ENCODE assay signal across 15 mouse cellular contexts in genomic region chr4:116894200-116895080, GRCm38 (mm10). TPM values are rescaled to one million over a fixed set of nuclear protein-coding genes. Genes with fewer than 3 reads are reported as not detected.
DNase-seq lines count a peak whose midpoint lies in the region; ATAC-seq and TF ChIP-seq lines count a peak whose summit lies in the region.
"Had no signal": no experiment of that assay in that cellular context is flagged by ENCODE, and none has a peak within 500 bp of the region (broad histone marks: within the 10 kb centered on the region; RNA-seq: fewer than 3 reads in every experiment).

No protein-coding gene starts in this region.

- H3K4me3 ChIP-seq in forebrain, embryonic 14.5 days (ENCODE audit: low read depth, low read length) = no peak overlapping the region
- no peak overlapping the region for H3K4me3 ChIP-seq in forebrain, embryonic 10.5 days
- no peak overlapping the region for H3K4me3 ChIP-seq in lung, embryonic 15.5 days
- no peak overlapping the region for H3K4me3 ChIP-seq in lung, postnatal 0 days (ENCODE audit: low read depth, low read length)
- H3K4me3 ChIP-seq: forebrain, embryonic 13.5 days; gastrocnemius, adult 2 months; heart, embryonic 10.5 days; midbrain, embryonic 13.5 days had no signal

- WGBS in forebrain, embryonic 14.5 days = 57% methylated on average over 4 of the region's 4 CpGs
- 91% methylated on average over 4 of the region's 4 CpGs for WGBS in forebrain, embryonic 10.5 days
- WGBS in lung, embryonic 15.5 days = 32% methylated on average over 4 of the region's 4 CpGs
- 27% methylated on average over 4 of the region's 4 CpGs for WGBS in lung, postnatal 0 days

- peaks cover 13% of the 10 kb centered on the region; the same call in 1 of the 2 replicates for H3K4me1 ChIP-seq in forebrain, embryonic 14.5 days (ENCODE audit: control insufficient read depth, insufficient read depth, low read length)
- H3K4me1 ChIP-seq in forebrain, embryonic 10.5 days = peaks cover 7% of the 10 kb centered on the region
- H3K4me1 ChIP-seq in lung, embryonic 15.5 days = no peaks in the 10 kb centered on the region; the same call in 1 of the 2 replicates
- H3K4me1 ChIP-seq in lung, postnatal 0 days (ENCODE audit: insufficient read depth, low read depth, low read length) = 0 out of 2 replicates have a peak, but pooled peaks cover 3% of the 10 kb centered on the region

- no peak overlapping the region for H3K27ac ChIP-seq in forebrain, embryonic 14.5 days (ENCODE audit: low read depth, low read length)
- H3K27ac ChIP-seq in forebrain, embryonic 10.5 days = no peak overlapping the region
- no peak overlapping the region for H3K27ac ChIP-seq in lung, embryonic 15.5 days
- no peak overlapping the region for H3K27ac ChIP-seq in lung, postnatal 0 days (ENCODE audit: low read length)
- H3K27ac ChIP-seq: forebrain, embryonic 13.5 days; gastrocnemius, adult 2 months; heart, embryonic 10.5 days; midbrain, embryonic 13.5 days had no signal

- no peaks in the 10 kb centered on the region for H3K9me3 ChIP-seq in forebrain, embryonic 14.5 days (replicated peaks; ENCODE audit: control insufficient read depth, low read length)
- H3K9me3 ChIP-seq in forebrain, embryonic 10.5 days = no peaks in the 10 kb centered on the region
- no peaks in the 10 kb centered on the region for H3K9me3 ChIP-seq in lung, embryonic 15.5 days
- H3K9me3 ChIP-seq in lung, postnatal 0 days (ENCODE audit: low read length) = no peaks in the 10 kb centered on the region
- H3K9me3 ChIP-seq: forebrain, embryonic 13.5 days; heart, embryonic 10.5 days; midbrain, embryonic 13.5 days had no signal

- no peak overlapping the region for H3K4me2 ChIP-seq in forebrain, embryonic 14.5 days (ENCODE audit: low read length)
- peak overlapping the region; percentile 12; the same call in 1 of the 2 replicates for H3K4me2 ChIP-seq in lung, embryonic 15.5 days
- H3K4me2 ChIP-seq in lung, postnatal 0 days (replicated peaks; ENCODE audit: low read depth, low read length) = no peak overlapping the region
- H3K4me2 ChIP-seq: forebrain, embryonic 13.5 days; midbrain, embryonic 13.5 days had no signal

- no peaks in the 10 kb centered on the region for H3K27me3 ChIP-seq in forebrain, embryonic 14.5 days (replicated peaks; ENCODE audit: control insufficient read depth, insufficient read depth, low read length)
- H3K27me3 ChIP-seq in forebrain, embryonic 10.5 days (ENCODE audit: poor library complexity, severe bottlenecking) = no peaks in the 10 kb centered on the region
- no peaks in the 10 kb centered on the region for H3K27me3 ChIP-seq in lung, embryonic 15.5 days
- H3K27me3 ChIP-seq in lung, postnatal 0 days (replicated peaks; ENCODE audit: insufficient read depth, low read length) = no peaks in the 10 kb centered on the region
- H3K27me3 ChIP-seq: forebrain, embryonic 13.5 days; midbrain, embryonic 13.5 days had no signal

- DNase-seq in forebrain, embryonic 14.5 days (ENCODE audit: low spot score) = peak; percentile 25
- no peak for DNase-seq in forebrain, embryonic 10.5 days (ENCODE audit: extremely low spot score, low spot score)
- no peak for DNase-seq in lung, postnatal 25 days (ENCODE audit: low spot score)
- peak; percentile 27 for DNase-seq in lung, postnatal 0 days (ENCODE audit: low spot score)
- no peak for DNase-seq in frontal cortex, adult 2 months (ENCODE audit: extremely low spot score in 1 of 2, low spot score in 1 of 2)
- no peak for DNase-seq in gastrocnemius, adult 18-20 months (ENCODE audit: low spot score)
- DNase-seq: adrenal gland, adult 2 months; cerebellum, adult 9-11 months; gastrocnemius, adult 2 months; thymus, postnatal 25 days had no signal

- ATAC-seq in forebrain, embryonic 14.5 days = no peak
- no peak for ATAC-seq in lung, embryonic 15.5 days (ENCODE audit: borderline replicate concordance, extremely low read depth, low FRiP score, low TSS enrichment)
- no peak for ATAC-seq in lung, postnatal 0 days
- no peak for ATAC-seq in megakaryocyte progenitor cell, adult 5-6 weeks (replicated peaks; ENCODE audit: poor library complexity)
- ATAC-seq: forebrain, embryonic 13.5 days; midbrain, embryonic 13.5 days had no signal

- peak overlapping the region; percentile 37; the same call in 1 of the 2 replicates for H3K9ac ChIP-seq in forebrain, embryonic 14.5 days (ENCODE audit: low read length)
- H3K9ac ChIP-seq in lung, embryonic 15.5 days = no peak overlapping the region
- no peak overlapping the region for H3K9ac ChIP-seq in lung, postnatal 0 days (replicated peaks; ENCODE audit: low read depth)
- H3K9ac ChIP-seq: forebrain, embryonic 13.5 days; midbrain, embryonic 13.5 days had no signal

- no peak for TF ChIP-seq CTCF in lung, postnatal 0 days (IDR thresholded peaks at IDR 0.05)

- no peak for TF ChIP-seq EP300 in lung, postnatal 0 days (IDR thresholded peaks at IDR 0.05)

- no peaks in the 10 kb centered on the region for H3K36me3 ChIP-seq in forebrain, embryonic 14.5 days (ENCODE audit: control insufficient read depth, insufficient read depth, low read length)
- no peaks in the 10 kb centered on the region for H3K36me3 ChIP-seq in forebrain, embryonic 10.5 days (replicated peaks)
- no peaks in the 10 kb centered on the region for H3K36me3 ChIP-seq in lung, embryonic 15.5 days
- H3K36me3 ChIP-seq in lung, postnatal 0 days (ENCODE audit: insufficient read depth, low read length) = no peaks in the 10 kb centered on the region
- H3K36me3 ChIP-seq: heart, embryonic 10.5 days; midbrain, embryonic 13.5 days had no signal

RNA-seq across cellular contexts. Expression of gene Zswim5, which starts 17.3 kb away (rescaled TPM):
- 8.5 and 11.1 TPM in 2 replicates for polyA plus RNA-seq in forebrain, embryonic 14.5 days (2014; fragmentation: Nextera tagmentation; extraction: Ambion mirVana)
- 5.5 and 5.7 TPM in 2 replicates for polyA plus RNA-seq in forebrain, embryonic 10.5 days (2016; fragmentation: Nextera tagmentation; extraction: Ambion mirVana)
- polyA plus RNA-seq in lung, embryonic 15.5 days (2015; fragmentation: Nextera tagmentation; extraction: Ambion mirVana) = 0.56 and 0.58 TPM in 2 replicates
- polyA plus RNA-seq in lung, postnatal 0 days (2015; fragmentation: Nextera tagmentation; extraction: Ambion mirVana) = 0.37 and 0.38 TPM in 2 replicates
- polyA plus RNA-seq in frontal cortex, adult 2 months (2012; rRNA removed) = 9.4 and 10.5 TPM in 2 replicates
- 0.10 and 0.15 TPM in 2 replicates for total RNA-seq in megakaryocyte progenitor cell, adult 5-6 weeks (2015)
- total RNA-seq in megakaryocyte progenitor cell, adult 5-6 weeks (2017) = 0.03 and 0.12 TPM in 2 replicates
- under 1 TPM; 0.07 to 0.19 TPM for total RNA-seq in gastrocnemius, adult 18-20 months (2021)

Comparison
In these comparisons a context has a peak if more than half of its experiments do, and no peak if none do; other contexts are left out.
1. DNase-seq: peak in forebrain, embryonic 14.5 days (single experiment) and lung, postnatal 0 days (single experiment); none in forebrain, embryonic 10.5 days (single experiment), lung, postnatal 25 days (single experiment), frontal cortex, adult 2 months (0 of 2) and gastrocnemius, adult 18-20 months (single experiment).